Mouse (Mus musculus) urinary bladder, postnatal 36 days (tissue): Measurements from ENCODE around the gene Adgrv1.
A peak's percentile ranks its signal among the peaks of the same experiment; 100 is the strongest.

Experiments
- DNase-seq, 2 experiments: peaks; one replicate each; pipeline ENCODE4 v3.0.0; 2022; ENCODE audit warnings: low spot score in 2 of 2, mixed read lengths in 1 of 2

Adgrv1 gene

GRCm38 (mm10) chr13:81136652-81137422 lies 496.1 kb downstream of the Adgrv1 start:
- DNase-seq, result peak; percentile 30 to 42

- DNase-seq, result no peak
These were observed 497.0 kb downstream of the Adgrv1 start for GRCm38 (mm10) chr13:81135953-81136352.

- DNase-seq, result no peak
These were observed 498.5 kb downstream of the Adgrv1 start for GRCm38 (mm10) chr13:81134412-81134811.

GRCm38 (mm10) chr13:81133336-81133735 lies 499.6 kb downstream of the Adgrv1 start:
- no peak for DNase-seq

- DNase-seq, result no peak
These were observed 500.3 kb downstream of the Adgrv1 start for GRCm38 (mm10) chr13:81132691-81133090.

- no peak for DNase-seq
These were observed 501.1 kb downstream of the Adgrv1 start for GRCm38 (mm10) chr13:81131860-81132259.

- no peak for DNase-seq
These were observed 502.0 kb downstream of the Adgrv1 start for GRCm38 (mm10) chr13:81130742-81131524.

GRCm38 (mm10) chr13:81125846-81126245 lies 507.1 kb downstream of the Adgrv1 start:
- DNase-seq, result no peak

- no peak for DNase-seq
These were observed 510.7 kb downstream of the Adgrv1 start for GRCm38 (mm10) chr13:81122238-81122637.

- no peak for DNase-seq
These were observed 522.5 kb downstream of the Adgrv1 start for GRCm38 (mm10) chr13:81110479-81110878.

- DNase-seq, result no peak
These were observed 523.3 kb downstream of the Adgrv1 start for GRCm38 (mm10) chr13:81109676-81110075.

- no peak for DNase-seq
These were observed 524.2 kb downstream of the Adgrv1 start for GRCm38 (mm10) chr13:81108526-81109302.

GRCm38 (mm10) chr13:81107436-81107835 lies 525.5 kb downstream of the Adgrv1 start:
- no peak for DNase-seq

GRCm38 (mm10) chr13:81103794-81104193 lies 529.2 kb downstream of the Adgrv1 start:
- DNase-seq, result peak in 1 of 2 experiments; percentile 43

- DNase-seq, result no peak
These were observed 536.5 kb downstream of the Adgrv1 start for GRCm38 (mm10) chr13:81096424-81096823.

GRCm38 (mm10) chr13:81094513-81094912 lies 538.4 kb downstream of the Adgrv1 start:
- DNase-seq, result no peak

- DNase-seq, result no peak
These were observed 542.7 kb downstream of the Adgrv1 start for GRCm38 (mm10) chr13:81090051-81090836.

GRCm38 (mm10) chr13:81086969-81087682 lies 545.8 kb downstream of the Adgrv1 start:
- no peak for DNase-seq

- no peak for DNase-seq
These were observed 560.7 kb downstream of the Adgrv1 start for GRCm38 (mm10) chr13:81072214-81072613.

GRCm38 (mm10) chr13:81051448-81051847 lies 581.5 kb downstream of the Adgrv1 start:
- no peak for DNase-seq

- DNase-seq, result no peak
These were observed 582.0 kb downstream of the Adgrv1 start for GRCm38 (mm10) chr13:81050911-81051310.
